Mouse (Mus musculus) stomach, embryonic 14.5 days (tissue): ENCODE measurements around the gene Mrtfb. TPM values are rescaled to one million over a fixed set of nuclear protein-coding genes. Genes with fewer than 3 reads are reported as not detected.
A peak's percentile ranks its signal among the peaks of the same experiment; 100 is the strongest.

Source experiments
- ATAC-seq: fragments of 200-750 bp; cut with Nextera tagmentation; 2 replicates; pipeline ENCODE4 v1.8.0; 2017; ENCODE audit warnings: low read depth, moderate TSS enrichment; ENCODE audit not compliant: insufficient number of reproducible peaks, insufficient read depth, low FRiP score
- H3K27ac ChIP-seq: fragments of 300-500 bp; sonication (generic); 2 replicates; pipeline ENCODE4 v1.5.1; 2014; ENCODE audit warnings: mild to moderate bottlenecking, low read length, moderate library complexity, mixed read lengths
- H3K27me3 ChIP-seq: fragments of 300-500 bp; sonication (generic); 2 replicates; pipeline ENCODE4 v1.6.1; 2014; ENCODE audit warnings: low read length, control low read depth, mixed read lengths; ENCODE audit not compliant: control insufficient read depth, insufficient read depth
- H3K36me3 ChIP-seq: fragments of 300-500 bp; sonication (generic); 2 replicates; pipeline ENCODE4 v1.6.1; 2014; ENCODE audit warnings: mild to moderate bottlenecking, control low read depth, low read length, moderate library complexity, mixed read lengths; ENCODE audit not compliant: control insufficient read depth, insufficient read depth
- H3K4me1 ChIP-seq: fragments of 300-500 bp; sonication (generic); 2 replicates; pipeline ENCODE4 v1.6.1; 2014; ENCODE audit warnings: low read length, control low read depth, mixed read lengths; ENCODE audit not compliant: control insufficient read depth, insufficient read depth
- H3K4me2 ChIP-seq: fragments of 300-500 bp; sonication (generic); replicated peaks from 2 replicates; pipeline ENCODE4 v1.6.1; 2014; ENCODE audit warnings: low read depth, low read length, control low read depth
- H3K4me3 ChIP-seq: fragments of 300-500 bp; sonication (generic); 2 replicates; pipeline ENCODE4 v1.5.1; 2014; ENCODE audit warnings: low read depth, low read length, control low read depth
- H3K9ac ChIP-seq: fragments of 300-500 bp; sonication (generic); replicated peaks from 2 replicates; pipeline ENCODE4 v1.6.1; 2014; ENCODE audit warnings: low read depth, mild to moderate bottlenecking, control low read depth, low read length, moderate library complexity, mixed read lengths
- H3K9me3 ChIP-seq: fragments of 300-500 bp; sonication (generic); 2 replicates; pipeline ENCODE4 v1.6.1; 2016; ENCODE audit warnings: low read depth, low read length, control low read depth; ENCODE audit not compliant: control insufficient read depth
- WGBS: fragments of 180-500 bp; shearing (Covaris S2); extraction: QIAGEN DNeasy Blood & Tissue Kit; methylation state at CpG from one replicate; pipeline ENCODE4 v1.1.7; 2014; 5-methylcytosine and 5-hydroxymethylcytosine counted together
- polyA plus RNA-seq: library from polyadenylated mRNA; unstranded; fragments of >200 nt; fragmentation: Nextera tagmentation; extraction: Ambion mirVana; gene quantifications from 2 replicates; pipeline ENCODE4 v1.2.1, GENCODE M21; 2014

The Mrtfb gene
- polyA plus RNA-seq, 1 experiment from 2014 or later: 33.3 TPM

GRCm38 (mm10) chr16:13328646-13329045 lies 72.4 kb downstream of the Mrtfb start:
- Histone ChIP-seq H3K9ac (no peak overlapping the region), H3K4me1 (no peaks in the 10 kb centered on the region), H3K27ac (no peak overlapping the region), H3K27me3 (no peaks in the 10 kb centered on the region), H3K36me3 (peaks cover 3% of the 10 kb centered on the region; the same call in 1 of the 2 replicates), H3K4me2 (no peak overlapping the region), H3K4me3 (no peak overlapping the region), H3K9me3 (no peaks in the 10 kb centered on the region)
- ATAC-seq: no peak
- 83% methylated on average over 4 of the region's 4 CpGs for WGBS

DNA sequence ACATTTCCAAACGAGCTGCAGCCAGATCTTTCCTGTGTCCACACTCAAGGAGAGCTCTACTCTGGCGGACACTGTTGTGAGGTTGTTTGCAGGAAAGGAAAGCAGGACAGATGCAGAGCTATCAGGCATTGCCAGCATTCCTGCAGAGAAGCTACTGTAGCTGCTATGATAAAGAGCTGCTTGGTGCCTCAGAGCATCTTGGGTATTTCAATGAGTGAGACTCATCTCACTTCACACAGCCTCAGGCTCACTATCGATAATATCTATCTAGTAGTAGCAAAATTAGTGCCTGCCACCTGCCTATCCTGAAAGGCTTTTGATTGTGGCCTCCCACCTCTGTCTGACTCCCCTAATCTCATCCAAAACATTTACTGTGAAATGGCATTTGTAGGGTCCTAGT lies 73.4 kb downstream of the Mrtfb start:
- Histone ChIP-seq H3K27me3 (no peaks in the 10 kb centered on the region), H3K4me2 (no peak overlapping the region), H3K9me3 (no peaks in the 10 kb centered on the region), H3K9ac (no peak overlapping the region), H3K36me3 (peaks cover 3% of the 10 kb centered on the region; the same call in 1 of the 2 replicates), H3K4me1 (no peaks in the 10 kb centered on the region), H3K4me3 (no peak overlapping the region), H3K27ac (no peak overlapping the region)
- ATAC-seq: no peak
- 88% methylated on average over 3 of the region's 3 CpGs for WGBS

DNA sequence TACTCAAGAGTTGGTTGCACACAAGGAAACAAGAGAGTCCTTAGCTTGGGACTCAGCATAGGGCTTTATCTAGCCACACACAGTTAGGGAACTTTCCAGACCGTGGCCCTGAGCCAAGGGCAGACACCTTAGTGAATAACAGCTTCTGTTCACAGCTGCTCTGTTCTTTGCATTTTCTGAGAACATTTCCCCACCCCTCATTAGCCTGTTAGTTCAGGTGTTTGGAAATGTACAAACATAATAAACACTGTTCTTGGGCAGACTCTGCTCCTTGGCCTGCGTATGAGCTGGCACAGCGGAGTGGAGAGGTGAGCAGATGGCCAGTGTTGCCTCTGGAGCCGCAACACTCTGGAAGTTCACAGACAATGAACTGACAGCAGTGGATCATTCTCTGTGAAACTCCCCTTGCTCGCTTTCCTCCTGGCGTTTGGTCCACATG lies 74.0 kb downstream of the Mrtfb start:
- H3K4me2 ChIP-seq: no peak overlapping the region
- peak; percentile 67; the same call in 1 of the 2 replicates for ATAC-seq
- H3K4me1 ChIP-seq: no peaks in the 10 kb centered on the region
- no peak overlapping the region for H3K4me3 ChIP-seq
- H3K9me3 ChIP-seq: no peaks in the 10 kb centered on the region
- H3K9ac ChIP-seq: no peak overlapping the region
- 64% methylated on average over 6 of the region's 6 CpGs for WGBS
- H3K27me3 ChIP-seq: no peaks in the 10 kb centered on the region
- peaks cover 3% of the 10 kb centered on the region; the same call in 1 of the 2 replicates for H3K36me3 ChIP-seq
- H3K27ac ChIP-seq: no peak overlapping the region

DNA sequence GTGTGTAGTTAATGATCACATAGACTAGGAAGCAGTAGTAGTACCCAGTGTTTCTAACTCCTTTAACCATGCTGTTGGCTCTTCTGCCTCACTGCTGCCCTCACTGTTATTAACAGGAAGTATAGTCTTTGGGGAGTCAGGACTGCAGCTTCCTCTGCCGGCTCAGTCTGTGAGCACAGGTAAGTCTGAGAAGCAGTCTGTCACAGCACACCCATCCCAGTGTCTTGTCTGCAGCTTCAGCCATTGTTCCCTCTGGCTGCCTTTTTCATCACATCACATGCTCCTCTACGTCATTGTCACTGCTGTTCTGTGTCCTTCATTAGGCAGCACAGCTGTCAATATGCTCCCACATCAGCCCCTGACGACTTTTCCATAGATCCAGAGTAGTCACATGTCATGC lies 75.6 kb downstream of the Mrtfb start:
- H3K4me3 ChIP-seq: no peak overlapping the region
- H3K27me3 ChIP-seq: no peaks in the 10 kb centered on the region
- no peak overlapping the region for H3K9ac ChIP-seq
- no peak for ATAC-seq
- H3K4me2 ChIP-seq: no peak overlapping the region
- WGBS: 63% methylated on average over 3 of the region's 3 CpGs
- H3K27ac ChIP-seq: no peak overlapping the region
- no peaks in the 10 kb centered on the region for H3K9me3 ChIP-seq
- no peaks in the 10 kb centered on the region; the same call in 1 of the 2 replicates for H3K36me3 ChIP-seq
- H3K4me1 ChIP-seq: no peaks in the 10 kb centered on the region

- 89% methylated on average over 2 of the region's 2 CpGs for WGBS
- Histone ChIP-seq H3K9ac (no peak overlapping the region), H3K27me3 (no peaks in the 10 kb centered on the region), H3K36me3 (no peaks in the 10 kb centered on the region), H3K4me1 (no peaks in the 10 kb centered on the region), H3K4me2 (no peak overlapping the region), H3K4me3 (no peak overlapping the region), H3K27ac (no peak overlapping the region), H3K9me3 (no peaks in the 10 kb centered on the region)
- no peak for ATAC-seq
Measured at GRCm38 (mm10) chr16:13332536-13332935, 76.3 kb downstream of the Mrtfb start.

DNA sequence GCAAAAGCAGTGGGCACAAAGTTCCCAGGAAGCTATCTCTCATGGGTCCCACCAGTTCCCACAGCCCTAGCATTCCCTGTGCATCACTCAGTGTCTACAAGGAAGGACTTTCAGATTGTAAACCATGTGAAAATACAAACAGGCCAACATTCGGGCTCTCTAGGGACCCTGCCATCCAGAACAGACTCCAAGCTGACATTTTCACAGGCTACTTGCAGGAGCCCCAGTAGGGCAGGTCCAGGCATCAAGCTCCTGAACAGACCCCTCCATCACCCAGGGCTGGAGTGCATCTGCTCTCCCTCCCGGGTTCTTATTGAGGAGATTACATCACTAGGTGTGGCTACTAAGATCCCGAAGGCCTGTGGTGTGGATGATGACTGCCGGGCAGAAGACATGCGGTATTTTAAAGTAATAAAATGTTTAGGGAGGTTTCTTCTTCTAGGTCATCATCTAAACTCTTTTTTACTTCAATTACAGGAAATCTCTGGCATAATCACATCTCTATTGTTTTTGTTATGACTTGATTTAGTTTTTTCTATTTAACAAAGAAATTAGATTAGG lies 77.6 kb downstream of the Mrtfb start:
- Histone ChIP-seq H3K9me3 (no peaks in the 10 kb centered on the region), H3K27me3 (no peaks in the 10 kb centered on the region), H3K4me2 (no peak overlapping the region), H3K9ac (no peak overlapping the region), H3K36me3 (no peaks in the 10 kb centered on the region), H3K4me3 (no peak overlapping the region), H3K4me1 (no peaks in the 10 kb centered on the region), H3K27ac (no peak overlapping the region)
- 79% methylated on average over 5 of the region's 5 CpGs for WGBS
- no peak for ATAC-seq

- no peaks in the 10 kb centered on the region for H3K4me1 ChIP-seq
- H3K27me3 ChIP-seq: no peaks in the 10 kb centered on the region
- H3K4me3 ChIP-seq: no peak overlapping the region
- WGBS: 79% methylated on average over 5 of the region's 5 CpGs
- no peak for ATAC-seq
- H3K4me2 ChIP-seq: no peak overlapping the region
- H3K27ac ChIP-seq: no peak overlapping the region
- no peaks in the 10 kb centered on the region for H3K36me3 ChIP-seq
- no peaks in the 10 kb centered on the region for H3K9me3 ChIP-seq
- no peak overlapping the region for H3K9ac ChIP-seq
Measured at GRCm38 (mm10) chr16:13336503-13337230, 80.4 kb downstream of the Mrtfb start.

DNA sequence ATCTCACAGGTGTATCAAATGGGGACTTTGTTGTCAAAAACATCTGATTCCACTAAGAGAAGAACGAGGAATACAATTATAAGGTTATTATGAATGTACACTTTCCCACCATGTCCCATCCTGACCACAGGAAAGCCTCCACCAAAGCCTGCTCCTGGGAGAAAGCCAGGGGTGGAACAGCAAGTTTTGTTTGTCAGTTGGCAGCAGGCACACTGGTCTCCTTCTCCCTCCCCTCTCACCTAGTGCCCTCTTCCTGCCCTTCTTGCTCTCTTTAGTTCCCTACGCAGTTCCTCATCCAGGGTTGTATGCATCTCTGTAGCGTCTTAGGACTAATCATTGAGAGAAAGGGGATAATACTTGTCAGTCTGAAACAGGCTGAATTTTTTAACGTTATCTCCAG lies 81.8 kb downstream of the Mrtfb start:
- 72% methylated on average over 4 of the region's 4 CpGs for WGBS
- ATAC-seq: no peak
- Histone ChIP-seq H3K4me1 (no peaks in the 10 kb centered on the region), H3K9ac (no peak overlapping the region), H3K4me3 (no peak overlapping the region), H3K9me3 (no peaks in the 10 kb centered on the region), H3K27me3 (no peaks in the 10 kb centered on the region), H3K36me3 (no peaks in the 10 kb centered on the region; the same call in 1 of the 2 replicates), H3K4me2 (no peak overlapping the region), H3K27ac (no peak overlapping the region)
